Mouse (Mus musculus): ENCODE measurements around the gene Amph. TPM values are rescaled to one million over a fixed set of nuclear protein-coding genes. Genes with fewer than 3 reads are reported as not detected.

The Amph gene
- total and polyA plus RNA-seq, 3 experiments: not detected

DNA sequence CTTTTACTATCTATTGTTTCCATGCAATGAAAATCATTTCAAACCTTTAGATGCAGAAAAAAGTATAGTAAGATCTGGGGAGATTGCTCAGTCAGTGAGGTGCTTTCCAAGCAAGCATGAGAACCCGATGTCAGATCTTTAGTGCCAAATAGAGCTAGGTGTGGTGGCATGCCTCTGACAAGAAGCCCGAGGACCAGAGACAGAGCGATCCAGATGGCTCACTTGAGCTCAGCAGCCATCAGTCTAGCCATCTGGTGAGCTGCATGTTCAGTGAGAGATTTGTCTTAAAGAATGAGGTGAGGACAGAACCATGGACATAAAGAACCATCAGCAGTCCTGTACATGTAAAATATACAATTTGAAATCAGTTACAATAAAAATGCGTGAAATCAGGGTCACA is 149.1 kb downstream of the Amph start:
- Histone ChIP-seq H3K27ac (ENCODE audit: insufficient read depth, low read depth) (no peak overlapping the region), H3K4me2 (ENCODE audit: insufficient read depth, low read depth, poor library complexity, severe bottlenecking) (no peak overlapping the region), H3K9me3 (replicated peaks; ENCODE audit: low read length) (no peaks in the 10 kb centered on the region), H3K36me3 (replicated peaks in 1 of 2; ENCODE audit: control insufficient read depth in 1 of 2, insufficient read depth in 1 of 2, low read length in 1 of 2) (no peaks in the 10 kb centered on the region), H3K79me2 (replicated peaks; ENCODE audit: control insufficient read depth, extremely low read depth, insufficient read depth, poor library complexity, severe bottlenecking) (no peaks in the 10 kb centered on the region), H3K4me3 (replicated peaks in 1 of 3; ENCODE audit: low read depth in 2 of 3, low read length in 2 of 3, poor library complexity in 1 of 3) (no peak overlapping the region), H3K4me1 (ENCODE audit: control insufficient read depth in 1 of 2, insufficient read depth in 2 of 2) (no peaks in the 10 kb centered on the region), H3K9ac (ENCODE audit: insufficient read depth, low read depth) (no peak overlapping the region), H3K27me3 (replicated peaks) (no peaks in the 10 kb centered on the region)
- no peak for TF ChIP-seq JUND (conservative IDR thresholded peaks at IDR 0.05; ENCODE audit: low read depth, low read length)
- TF ChIP-seq SMC3 (IDR thresholded peaks at IDR 0.05; ENCODE audit: low read depth, low read length): no peak
- TF ChIP-seq BHLHE40 (IDR thresholded peaks at IDR 0.05; ENCODE audit: low read depth, low read length): no peak
- TF ChIP-seq ZMIZ1 (IDR thresholded peaks at IDR 0.05; ENCODE audit: low read depth, low read length): no peak
- TF ChIP-seq MAX (IDR thresholded peaks at IDR 0.05; ENCODE audit: low read length): no peak
- no peak for TF ChIP-seq PAX5 (IDR thresholded peaks at IDR 0.05; ENCODE audit: low read length)
- TF ChIP-seq TBP (conservative IDR thresholded peaks at IDR 0.05; ENCODE audit: low read depth, low read length): no peak
- TF ChIP-seq KAT2A (IDR thresholded peaks at IDR 0.05; ENCODE audit: insufficient replicate concordance, low read length): no peak
- TF ChIP-seq NELFE (IDR thresholded peaks at IDR 0.05; ENCODE audit: low read depth, low read length): no peak
- no peak for TF ChIP-seq CTCF (conservative IDR thresholded peaks at IDR 0.05 in 1 of 2, IDR thresholded peaks at IDR 0.05 in 1 of 2; ENCODE audit: low read depth in 2 of 2, low read length in 2 of 2)
- TF ChIP-seq ZC3H11A (IDR thresholded peaks at IDR 0.05; ENCODE audit: low read depth, low read length): no peak
- no peak for TF ChIP-seq RAD21 (IDR thresholded peaks at IDR 0.05; ENCODE audit: low read depth, low read length)
- TF ChIP-seq ZNF384 (IDR thresholded peaks at IDR 0.05; ENCODE audit: low read depth, low read length): no peak
- TF ChIP-seq TCF12 (IDR thresholded peaks at IDR 0.05; ENCODE audit: low read depth, low read length): no peak
- no peak for TF ChIP-seq E2F4 (IDR thresholded peaks at IDR 0.05; ENCODE audit: insufficient replicate concordance, low read depth, low read length)
- no peak for TF ChIP-seq POLR2A (IDR thresholded peaks at IDR 0.05; ENCODE audit: low read depth, low read length)
- no peak for TF ChIP-seq IRF4 (IDR thresholded peaks at IDR 0.05; ENCODE audit: low read depth, low read length)
- no peak for TF ChIP-seq SIN3A (IDR thresholded peaks at IDR 0.05; ENCODE audit: low read length)
- TF ChIP-seq ZKSCAN1 (IDR thresholded peaks at IDR 0.05; ENCODE audit: borderline replicate concordance, low read depth, low read length): no peak
- in situ Hi-C loops (cut with MboI; ENCODE audit: low pct_ligation_motif_present, low pct_unique_long_range_greater_than_20kb, low sequenced_read_pairs) (no loop called here), dilution Hi-C loops (cut with MboI; ENCODE audit: extremely low pct_ligation_motif_present, extremely low pct_unique_long_range_greater_than_20kb, low sequenced_read_pairs) (no loop called here)
- DNase-seq (ENCODE audit: extremely low read depth): no peak

- in situ Hi-C loops (cut with MboI; ENCODE audit: low pct_ligation_motif_present, low pct_unique_long_range_greater_than_20kb, low sequenced_read_pairs): no loop called here
- Histone ChIP-seq H3K4me3 (replicated peaks in 1 of 3; ENCODE audit: low read depth in 2 of 3, low read length in 2 of 3, poor library complexity in 1 of 3) (no peak overlapping the region), H3K27ac (ENCODE audit: insufficient read depth, low read depth) (no peak overlapping the region), H3K4me1 (ENCODE audit: control insufficient read depth in 1 of 2, insufficient read depth in 2 of 2) (no peaks in the 10 kb centered on the region), H3K4me2 (ENCODE audit: insufficient read depth, low read depth, poor library complexity, severe bottlenecking) (no peak overlapping the region), H3K36me3 (replicated peaks in 1 of 2; ENCODE audit: control insufficient read depth in 1 of 2, insufficient read depth in 1 of 2, low read length in 1 of 2) (no peaks in the 10 kb centered on the region), H3K27me3 (replicated peaks) (no peaks in the 10 kb centered on the region), H3K9me3 (replicated peaks; ENCODE audit: low read length) (no peaks in the 10 kb centered on the region), H3K79me2 (replicated peaks; ENCODE audit: control insufficient read depth, extremely low read depth, insufficient read depth, poor library complexity, severe bottlenecking) (no peaks in the 10 kb centered on the region), H3K9ac (ENCODE audit: insufficient read depth, low read depth) (no peak overlapping the region)
- TF ChIP-seq SIN3A (IDR thresholded peaks at IDR 0.05; ENCODE audit: low read length) (no peak), E2F4 (IDR thresholded peaks at IDR 0.05; ENCODE audit: insufficient replicate concordance, low read depth, low read length) (no peak), USF2 (conservative IDR thresholded peaks at IDR 0.05; ENCODE audit: low read depth, low read length) (no peak), RCOR1 (conservative IDR thresholded peaks at IDR 0.05; ENCODE audit: low read depth, low read length) (no peak), POLR2A (IDR thresholded peaks at IDR 0.05; ENCODE audit: low read depth, low read length) (no peak)
- no peak for DNase-seq (ENCODE audit: extremely low read depth)
- dilution Hi-C loops (cut with MboI; ENCODE audit: extremely low pct_ligation_motif_present, extremely low pct_unique_long_range_greater_than_20kb, low sequenced_read_pairs): no loop called here
These were observed 153.9 kb downstream of the Amph start for GRCm38 (mm10) chr13:19101889-19102402.
